Mouse (Mus musculus): ENCODE measurements around the gene Gm10053. TPM values are rescaled to one million over a fixed set of nuclear protein-coding genes. Genes with fewer than 3 reads are reported as not detected.

Gm10053 gene
- total RNA-seq (2015; ENCODE audit: low replicate concordance) (45.9 and 72.7 TPM in 2 replicates), total RNA-seq (2017; ENCODE audit: low replicate concordance) (11.7 and 18.5 TPM in 2 replicates)

- ATAC-seq (replicated peaks; ENCODE audit: low FRiP score, poor library complexity, severe bottlenecking), result peak; percentile 99
These were observed at the start of gene Gm10053 for GRCm38 (mm10) chr19:24875129-24875870. Gm10053 (plus strand) TSS chr19:24875686.

DNA sequence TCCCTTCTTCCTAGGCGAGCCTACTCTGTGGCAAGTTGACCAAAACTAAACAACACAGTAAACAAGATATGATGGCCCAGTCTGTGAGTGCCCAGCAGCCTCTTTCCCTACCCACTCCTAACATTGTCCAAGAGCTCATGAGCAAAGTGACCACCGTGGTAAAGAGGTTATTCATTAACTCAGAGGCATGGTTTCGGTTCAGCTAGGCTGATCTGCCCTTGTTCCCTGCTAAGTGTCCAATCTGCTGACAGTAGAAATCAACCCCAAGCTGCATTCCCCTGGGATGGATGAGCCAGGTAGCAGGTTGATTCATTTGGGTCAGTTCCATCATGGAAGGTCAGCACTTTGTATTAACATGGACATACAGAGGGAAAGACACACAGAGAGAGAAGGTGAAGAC lies 33.4 kb upstream of the Gm10053 start:
- no peak for ATAC-seq (replicated peaks; ENCODE audit: low FRiP score, poor library complexity, severe bottlenecking)

DNA sequence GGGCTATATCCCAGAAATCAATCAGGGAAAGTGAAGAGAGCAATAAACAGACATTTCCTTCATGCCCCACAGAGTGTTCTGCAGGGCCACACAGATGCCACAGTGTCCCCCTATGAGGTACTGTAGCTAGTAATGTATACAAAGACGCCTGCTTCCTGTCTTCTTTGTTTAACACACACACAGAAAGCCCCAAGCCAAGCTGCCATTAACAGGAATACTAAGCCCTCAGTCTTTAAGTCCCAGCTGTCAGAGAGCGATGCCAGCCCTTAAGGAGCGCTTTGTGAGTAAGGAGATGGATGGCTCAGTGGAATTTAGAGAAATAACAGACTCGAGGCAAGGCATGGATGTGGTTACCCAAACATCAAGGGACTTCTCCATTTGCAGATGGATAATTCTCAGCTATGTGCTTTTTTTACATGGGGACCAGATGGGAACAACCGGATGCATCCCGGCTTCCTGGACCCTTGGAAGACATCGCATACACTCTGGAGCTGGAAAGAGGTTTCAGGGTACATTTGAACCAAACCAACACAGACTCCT lies 30.4 kb upstream of the Gm10053 start:
- ATAC-seq (replicated peaks; ENCODE audit: low FRiP score, poor library complexity, severe bottlenecking), result no peak

- no peak for ATAC-seq (replicated peaks; ENCODE audit: low FRiP score, poor library complexity, severe bottlenecking)
These were observed 27.1 kb upstream of the Gm10053 start for GRCm38 (mm10) chr19:24848345-24848744.

DNA sequence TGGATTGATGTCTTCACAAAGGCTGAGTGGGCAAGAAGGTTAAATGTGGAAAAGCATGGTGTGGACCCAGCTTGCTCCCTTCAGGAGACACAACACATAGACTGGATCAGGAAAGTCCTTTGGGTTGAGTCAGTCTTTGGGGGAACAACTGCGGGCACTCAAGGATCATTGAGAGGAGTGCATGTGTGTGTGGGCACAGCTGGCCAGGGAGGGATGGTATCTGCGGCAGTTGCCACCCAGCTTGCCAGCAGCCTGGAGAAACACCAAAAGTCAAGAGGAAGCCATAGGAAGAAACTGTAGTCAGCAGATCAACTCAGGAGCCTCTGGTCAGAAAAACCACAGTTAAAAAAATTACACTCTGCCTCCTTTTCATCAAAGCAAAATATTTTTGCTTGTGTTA lies 26.6 kb upstream of the Gm10053 start:
- ATAC-seq (replicated peaks; ENCODE audit: low FRiP score, poor library complexity, severe bottlenecking), result no peak

GRCm38 (mm10) chr19:24851456-24852315 lies 23.8 kb upstream of the Gm10053 start:
- no peak for ATAC-seq (replicated peaks; ENCODE audit: low FRiP score, poor library complexity, severe bottlenecking)

DNA sequence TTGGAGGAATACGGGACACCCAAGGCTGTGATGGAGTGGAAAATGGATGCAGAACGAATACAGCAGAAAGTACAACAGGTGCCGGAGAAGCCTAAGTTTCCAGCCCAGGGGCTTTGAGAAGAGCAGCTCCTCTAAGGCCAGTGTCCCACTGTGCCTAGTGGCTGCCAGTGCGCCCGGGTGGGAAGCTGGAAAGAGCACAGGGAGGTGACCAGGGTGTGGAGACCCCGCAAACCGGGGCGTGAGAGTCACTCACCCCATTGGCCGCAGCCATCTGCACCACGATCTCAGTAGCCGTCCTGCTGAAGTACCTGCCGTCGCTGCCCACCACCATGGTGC lies 14.2 kb upstream of the Gm10053 start:
- no peak for ATAC-seq (replicated peaks; ENCODE audit: low FRiP score, poor library complexity, severe bottlenecking)

DNA sequence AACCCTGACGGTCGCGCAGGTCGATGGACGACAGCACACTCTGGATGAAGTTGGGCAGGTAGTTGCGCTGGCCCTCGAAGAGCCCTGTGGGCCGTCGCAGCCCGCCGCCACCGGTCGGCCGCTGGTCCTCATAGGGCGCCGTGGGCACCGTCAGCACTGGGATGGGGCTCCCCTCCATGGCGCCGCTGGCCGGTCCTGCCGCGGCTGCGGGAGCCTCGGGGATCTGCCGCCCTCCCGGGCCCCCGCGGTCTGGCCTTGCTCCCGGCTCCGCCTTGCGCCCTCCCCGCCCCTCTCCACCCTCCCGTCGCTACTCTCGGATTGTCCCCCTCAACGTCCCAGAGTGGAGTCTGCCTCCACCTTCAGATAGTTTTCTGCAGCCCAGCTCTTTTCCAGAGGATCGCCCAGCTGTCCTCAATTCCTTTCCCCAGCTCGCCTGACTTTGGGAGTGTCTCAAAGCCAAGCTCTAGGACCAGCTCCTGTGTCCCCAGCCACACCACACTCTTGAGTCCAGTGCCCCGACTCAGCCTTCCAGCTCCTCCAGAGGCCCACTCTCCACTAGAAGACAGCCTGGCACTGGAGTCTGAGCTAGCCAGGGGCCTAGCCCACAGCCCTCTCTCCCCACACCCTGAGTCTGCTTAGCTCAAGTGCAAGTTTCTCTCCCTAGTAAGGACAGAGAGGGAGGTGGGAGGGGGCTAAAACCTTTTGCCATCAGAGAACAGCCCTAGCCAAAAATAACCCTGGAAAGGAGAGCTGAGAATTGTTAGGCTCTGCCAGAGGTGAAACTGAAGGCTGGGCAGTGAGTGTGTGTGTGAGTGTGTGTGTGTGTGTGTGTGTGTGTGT lies 13.7 kb upstream of the Gm10053 start, which contains the start of gene Pgm5:
Gene Pgm5 (minus strand): TSS at position 244 of the 840 bp plus-strand sequence.
- no peak for ATAC-seq (replicated peaks; ENCODE audit: low FRiP score, poor library complexity, severe bottlenecking)

DNA sequence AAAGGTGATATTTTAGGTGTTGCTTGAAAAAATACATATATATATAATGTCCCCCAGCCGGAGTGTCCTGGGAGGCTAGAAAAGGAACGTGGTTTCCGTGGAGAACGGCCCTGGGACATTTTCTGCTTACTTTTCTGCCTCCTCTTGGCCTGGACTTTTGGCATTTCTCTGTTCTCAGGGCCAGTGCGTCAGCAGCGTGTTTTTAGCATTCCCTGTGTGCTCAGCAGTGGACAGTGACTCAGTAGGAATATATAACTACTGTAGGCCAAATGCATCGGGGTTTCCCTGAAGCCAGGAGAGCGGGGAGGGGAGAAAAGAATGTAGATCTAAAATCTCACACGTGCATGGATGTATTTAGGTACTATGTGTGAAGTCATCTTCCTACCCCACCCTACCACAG lies 10.1 kb upstream of the Gm10053 start:
- no peak for ATAC-seq (replicated peaks; ENCODE audit: low FRiP score, poor library complexity, severe bottlenecking)

DNA sequence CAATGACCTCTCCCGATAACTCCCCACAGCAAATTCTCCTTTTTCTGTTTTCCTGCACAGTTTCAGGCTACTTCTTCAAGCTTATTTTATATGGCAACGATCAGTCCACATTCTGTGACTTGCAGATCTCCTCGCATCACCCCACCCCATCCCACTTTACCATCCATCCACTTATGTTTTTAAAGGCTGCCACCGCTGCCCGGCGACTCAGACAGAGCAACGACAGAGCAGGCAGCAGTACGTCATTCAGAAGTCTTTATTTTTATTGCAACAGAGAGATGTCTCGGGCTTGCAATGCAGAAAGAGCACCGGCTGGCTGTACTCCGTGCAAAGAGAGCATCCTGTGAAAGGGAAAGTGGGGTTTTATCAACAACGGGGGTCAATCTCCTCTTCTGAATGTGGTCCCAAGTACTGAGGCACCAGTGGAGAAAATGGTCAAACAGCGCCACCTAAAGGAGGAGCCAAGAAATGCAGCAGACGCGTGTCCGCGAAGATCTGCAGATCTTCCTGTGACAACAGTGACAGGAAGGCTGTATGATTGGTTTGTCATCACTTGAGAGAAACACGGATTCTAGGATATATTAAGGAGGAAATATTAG lies 4.3 kb upstream of the Gm10053 start:
- no peak for ATAC-seq (replicated peaks; ENCODE audit: low FRiP score, poor library complexity, severe bottlenecking)

DNA sequence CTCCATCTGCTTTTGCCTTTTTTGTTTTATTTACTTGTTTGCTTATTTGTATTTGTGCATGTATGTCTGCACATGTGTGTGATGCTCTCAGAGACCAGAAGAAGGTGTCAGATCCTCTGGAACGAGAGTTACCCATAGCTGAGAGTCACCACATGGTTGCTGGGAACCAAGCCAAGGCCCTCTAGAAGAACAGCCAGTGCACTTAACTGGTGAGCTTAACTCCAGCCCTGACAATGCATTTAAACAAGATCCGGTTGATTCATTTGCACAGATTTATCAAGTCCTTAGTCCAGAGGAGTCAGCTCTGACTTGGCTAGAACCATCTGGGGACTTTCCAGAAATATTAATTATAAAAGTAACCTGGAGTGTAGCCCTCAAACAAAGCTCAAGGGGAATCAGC lies 1.6 kb upstream of the Gm10053 start:
- no peak for ATAC-seq (replicated peaks; ENCODE audit: low FRiP score, poor library complexity, severe bottlenecking)

- no peak for ATAC-seq (replicated peaks; ENCODE audit: low FRiP score, poor library complexity, severe bottlenecking)
These were observed 5.8 kb downstream of the Gm10053 start for GRCm38 (mm10) chr19:24881237-24881636.

DNA sequence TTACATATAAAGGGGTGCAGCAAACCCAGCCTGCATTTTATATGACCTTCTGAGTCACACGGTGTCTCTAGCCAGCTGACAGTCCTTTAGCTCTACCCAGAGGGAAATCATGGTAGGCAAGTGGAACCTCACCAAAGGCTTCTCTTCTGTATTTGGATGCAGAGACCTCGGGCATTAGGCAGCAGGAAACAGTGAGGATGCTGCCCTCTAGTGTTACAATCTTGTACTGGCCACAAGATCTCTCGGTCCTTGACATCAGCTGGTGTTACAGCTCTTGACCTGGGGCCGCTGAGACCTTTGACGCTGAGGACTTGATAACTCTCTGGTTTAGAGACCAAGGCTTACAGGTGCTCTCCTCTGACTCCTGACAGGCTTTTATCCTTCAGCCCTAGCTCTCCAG lies 10.0 kb downstream of the Gm10053 start:
- peak; percentile 72; the same call in 1 of the 2 replicates for ATAC-seq (replicated peaks; ENCODE audit: low FRiP score, poor library complexity, severe bottlenecking)

GRCm38 (mm10) chr19:24886888-24887287 lies 11.4 kb downstream of the Gm10053 start:
- no peak for ATAC-seq (replicated peaks; ENCODE audit: low FRiP score, poor library complexity, severe bottlenecking)

DNA sequence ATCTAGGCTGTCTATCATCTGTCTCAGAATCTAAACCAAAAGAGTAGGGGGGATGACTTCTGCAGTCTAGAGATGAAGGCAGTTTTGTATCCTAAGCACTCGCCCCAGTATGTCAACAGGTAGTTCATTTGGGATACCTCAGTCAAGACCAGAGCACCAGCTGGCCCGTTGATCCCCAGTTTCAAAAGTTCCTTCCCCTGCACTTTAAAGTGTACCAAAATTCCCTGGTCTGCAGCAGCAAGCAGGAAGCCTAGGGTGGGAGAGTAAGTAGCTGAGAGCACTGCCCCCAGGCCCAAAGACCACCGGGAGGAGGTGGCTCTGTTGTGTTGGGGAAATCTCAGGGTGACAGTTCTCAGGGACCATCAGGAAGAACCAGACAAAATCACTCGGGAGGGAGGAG lies 21.1 kb downstream of the Gm10053 start:
- ATAC-seq (replicated peaks; ENCODE audit: low FRiP score, poor library complexity, severe bottlenecking), result no peak

- ATAC-seq (replicated peaks; ENCODE audit: low FRiP score, poor library complexity, severe bottlenecking), result no peak
These were observed 21.8 kb downstream of the Gm10053 start for GRCm38 (mm10) chr19:24897006-24897895.

DNA sequence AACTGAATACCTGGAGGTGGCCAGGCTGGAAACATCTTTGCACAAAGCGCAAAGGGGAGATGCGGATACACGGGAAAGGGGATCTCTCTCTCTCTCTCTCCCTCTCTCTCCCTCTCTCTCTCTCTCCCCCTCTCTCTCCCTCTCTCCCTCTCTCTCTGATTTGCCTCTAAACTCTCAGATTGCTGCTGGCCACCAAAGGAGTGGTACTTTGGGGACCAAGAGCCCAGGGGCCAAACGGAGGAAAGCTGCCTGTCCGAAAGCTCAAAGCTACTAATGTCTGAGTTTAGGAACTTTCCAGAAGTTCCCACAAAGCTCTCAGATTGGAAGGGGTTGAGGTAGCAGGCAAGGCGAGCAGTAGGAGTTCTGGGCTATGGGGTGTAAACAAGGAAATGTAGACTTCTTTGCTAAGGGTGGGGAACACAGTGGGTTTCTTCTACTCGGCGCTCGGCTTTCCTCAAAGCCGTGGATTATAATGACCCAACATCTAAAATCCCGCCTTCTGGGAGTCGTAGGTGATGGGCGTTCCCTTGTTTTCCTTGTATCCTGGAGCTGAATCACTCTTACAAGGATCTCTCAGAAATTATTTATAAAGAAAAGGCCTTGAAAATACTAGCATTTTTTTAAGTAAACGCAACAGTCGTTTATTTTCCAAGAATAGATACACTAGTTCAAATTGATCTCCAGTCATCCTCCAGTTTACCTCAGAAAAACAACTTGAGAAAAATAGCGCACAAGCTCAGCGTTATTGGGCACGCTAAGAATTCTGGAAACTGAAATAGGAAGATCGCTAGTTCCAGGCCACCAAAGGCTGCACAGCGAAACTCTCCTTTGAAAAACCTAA lies 22.6 kb downstream of the Gm10053 start:
- ATAC-seq (replicated peaks; ENCODE audit: low FRiP score, poor library complexity, severe bottlenecking), result no peak
